Mouse (Mus musculus): ENCODE results near the gene Chsy1. TPM values are rescaled to one million over a fixed set of nuclear protein-coding genes. Genes with fewer than 3 reads are reported as not detected.
A peak's percentile ranks its signal among the peaks of the same experiment; 100 is the strongest.

Chsy1 gene
- polyA plus RNA-seq, 1 experiment from 2014 or later = 10.1 TPM

GRCm38 (mm10) chr7:66109855-66110635 is 730 bp downstream of the Chsy1 start:
- Histone ChIP-seq H3K27ac (peak overlapping the region; percentile 84), H3K4me1 (replicated peaks) (peaks cover 54% of the 10 kb centered on the region), H3K4me3 (replicated peaks) (peak overlapping the region; percentile 90), H3K27me3 (peaks cover 6% of the 10 kb centered on the region; the same call in 1 of the 2 replicates), H3K36me3 (no peaks in the 10 kb centered on the region), H3K4me2 (peak overlapping the region; percentile 97), H3K9me3 (replicated peaks) (no peaks in the 10 kb centered on the region), H3K9ac (peak overlapping the region; percentile 93)
- DNase-seq (peak; percentile 44), ATAC-seq (ENCODE audit: low read depth) (peak; percentile 48)
- WGBS (ENCODE audit: insufficient replicate concordance) = under 1% methylated on average over 71 of the region's 77 CpGs

GRCm38 (mm10) chr7:66110636-66111112 is 1.4 kb downstream of the Chsy1 start:
- H3K9me3 ChIP-seq (replicated peaks) = no peaks in the 10 kb centered on the region
- H3K4me3 ChIP-seq (replicated peaks) = peak overlapping the region; percentile 90
- peak overlapping the region; percentile 93 for H3K9ac ChIP-seq
- H3K36me3 ChIP-seq = no peaks in the 10 kb centered on the region
- peak overlapping the region; percentile 97 for H3K4me2 ChIP-seq
- H3K4me1 ChIP-seq (replicated peaks) = peaks cover 61% of the 10 kb centered on the region
- no peak for DNase-seq
- H3K27ac ChIP-seq = peak overlapping the region; percentile 84
- ATAC-seq (ENCODE audit: low read depth) = no peak
- WGBS (ENCODE audit: insufficient replicate concordance) = 9% methylated on average over 10 of the region's 10 CpGs
- H3K27me3 ChIP-seq = peaks cover 6% of the 10 kb centered on the region; the same call in 1 of the 2 replicates

GRCm38 (mm10) chr7:66111211-66111610 is 1.9 kb downstream of the Chsy1 start:
- Histone ChIP-seq H3K4me3 (replicated peaks) (peak overlapping the region; percentile 90), H3K9me3 (replicated peaks) (no peaks in the 10 kb centered on the region), H3K27me3 (peaks cover 6% of the 10 kb centered on the region; the same call in 1 of the 2 replicates), H3K4me1 (replicated peaks) (peaks cover 66% of the 10 kb centered on the region), H3K36me3 (no peaks in the 10 kb centered on the region), H3K27ac (peak overlapping the region; percentile 84), H3K9ac (peak overlapping the region; percentile 93), H3K4me2 (peak overlapping the region; percentile 97)
- ATAC-seq (ENCODE audit: low read depth) (no peak), DNase-seq (no peak)
- WGBS (ENCODE audit: insufficient replicate concordance) = 64% methylated on average over 10 of the region's 10 CpGs

- peak overlapping the region; percentile 61 for H3K9ac ChIP-seq
- peak overlapping the region; percentile 97 for H3K4me2 ChIP-seq
- peak overlapping the region; percentile 38 for H3K4me3 ChIP-seq (replicated peaks)
- DNase-seq (peak; percentile 73), ATAC-seq (ENCODE audit: low read depth) (peak; percentile 77)
- no peaks in the 10 kb centered on the region for H3K27me3 ChIP-seq
- peaks cover 83% of the 10 kb centered on the region for H3K4me1 ChIP-seq (replicated peaks)
- H3K36me3 ChIP-seq = peaks cover 11% of the 10 kb centered on the region; the same call in 1 of the 2 replicates
- WGBS (ENCODE audit: insufficient replicate concordance) = 21% methylated on average over 3 of the region's 3 CpGs
- H3K27ac ChIP-seq = peak overlapping the region; percentile 84
- H3K9me3 ChIP-seq (replicated peaks) = no peaks in the 10 kb centered on the region
Observed at GRCm38 (mm10) chr7:66113561-66113960, 4.2 kb downstream of the Chsy1 start.

GRCm38 (mm10) chr7:66115821-66116343 is 6.6 kb downstream of the Chsy1 start:
- H3K4me1 ChIP-seq (replicated peaks) = peaks cover 96% of the 10 kb centered on the region
- no peak for ATAC-seq (ENCODE audit: low read depth)
- H3K36me3 ChIP-seq = peaks cover 13% of the 10 kb centered on the region; the same call in 1 of the 2 replicates
- H3K27me3 ChIP-seq = no peaks in the 10 kb centered on the region
- 43% methylated on average over 11 of the region's 11 CpGs for WGBS (ENCODE audit: insufficient replicate concordance)
- peak overlapping the region; percentile 97 for H3K4me2 ChIP-seq
- H3K4me3 ChIP-seq (replicated peaks) = peak overlapping the region; percentile 1; the same call in 1 of the 2 replicates
- H3K9me3 ChIP-seq (replicated peaks) = no peaks in the 10 kb centered on the region
- DNase-seq = no peak
- H3K9ac ChIP-seq = peak overlapping the region; percentile 50; the same call in 1 of the 2 replicates
- H3K27ac ChIP-seq = peak overlapping the region; percentile 43

- H3K4me1 ChIP-seq (replicated peaks) = peaks cover 96% of the 10 kb centered on the region
- peaks cover 13% of the 10 kb centered on the region; the same call in 1 of the 2 replicates for H3K36me3 ChIP-seq
- 39% methylated on average over 8 of the region's 8 CpGs for WGBS (ENCODE audit: insufficient replicate concordance)
- no peak overlapping the region for H3K4me3 ChIP-seq (replicated peaks)
- H3K27ac ChIP-seq = peak overlapping the region; percentile 35; the same call in 1 of the 2 replicates
- H3K9ac ChIP-seq = 0 out of 2 replicates have a peak overlapping the region, but pooled peaks have one; percentile 26
- ATAC-seq (ENCODE audit: low read depth) (no peak), DNase-seq (no peak)
- no peaks in the 10 kb centered on the region for H3K9me3 ChIP-seq (replicated peaks)
- peak overlapping the region; percentile 97 for H3K4me2 ChIP-seq
- H3K27me3 ChIP-seq = no peaks in the 10 kb centered on the region
Observed at GRCm38 (mm10) chr7:66116906-66117482, 7.7 kb downstream of the Chsy1 start.

- Histone ChIP-seq H3K4me2 (no peak overlapping the region), H3K9me3 (replicated peaks) (no peaks in the 10 kb centered on the region), H3K27ac (peak overlapping the region; percentile 45; the same call in 1 of the 2 replicates), H3K4me3 (replicated peaks) (no peak overlapping the region), H3K4me1 (replicated peaks) (peaks cover 92% of the 10 kb centered on the region), H3K36me3 (peaks cover 13% of the 10 kb centered on the region; the same call in 1 of the 2 replicates), H3K27me3 (no peaks in the 10 kb centered on the region), H3K9ac (0 out of 2 replicates have a peak overlapping the region, but pooled peaks have one; percentile 16)
- ATAC-seq (ENCODE audit: low read depth) (no peak), DNase-seq (no peak)
- 51% methylated on average over 3 of the region's 3 CpGs for WGBS (ENCODE audit: insufficient replicate concordance)
Observed at GRCm38 (mm10) chr7:66118046-66118445, 8.7 kb downstream of the Chsy1 start.

- 82% methylated on average over 7 of the region's 7 CpGs for WGBS (ENCODE audit: insufficient replicate concordance)
- Histone ChIP-seq H3K9me3 (replicated peaks) (no peaks in the 10 kb centered on the region), H3K27ac (peak overlapping the region; percentile 45; the same call in 1 of the 2 replicates), H3K4me1 (replicated peaks) (peaks cover 85% of the 10 kb centered on the region), H3K4me3 (replicated peaks) (no peak overlapping the region), H3K4me2 (no peak overlapping the region), H3K36me3 (peaks cover 13% of the 10 kb centered on the region; the same call in 1 of the 2 replicates), H3K27me3 (no peaks in the 10 kb centered on the region), H3K9ac (peak overlapping the region; percentile 16; the same call in 1 of the 2 replicates)
- no peak for DNase-seq
- no peak for ATAC-seq (ENCODE audit: low read depth)
Observed at GRCm38 (mm10) chr7:66118796-66119195, 9.5 kb downstream of the Chsy1 start.

GRCm38 (mm10) chr7:66120139-66120538 is 10.8 kb downstream of the Chsy1 start:
- H3K4me3 ChIP-seq (replicated peaks) = no peak overlapping the region

GRCm38 (mm10) chr7:66120702-66121396 is 11.5 kb downstream of the Chsy1 start:
- 37% methylated on average over 7 of the region's 7 CpGs for WGBS (ENCODE audit: insufficient replicate concordance)
- peak overlapping the region; percentile 32; the same call in 1 of the 2 replicates for H3K27ac ChIP-seq
- no peak for ATAC-seq (ENCODE audit: low read depth)

More at GRCm38 (mm10) chr7:66120139-66120538, 10.8 kb downstream of the Chsy1 start:
- no peaks in the 10 kb centered on the region for H3K9me3 ChIP-seq (replicated peaks)
- H3K9ac ChIP-seq = no peak overlapping the region
- DNase-seq = no peak
- peak overlapping the region; percentile 5; the same call in 1 of the 2 replicates for H3K27ac ChIP-seq
- H3K36me3 ChIP-seq = peaks cover 23% of the 10 kb centered on the region
- H3K4me2 ChIP-seq = no peak overlapping the region
- H3K4me1 ChIP-seq (replicated peaks) = peaks cover 81% of the 10 kb centered on the region
- ATAC-seq (ENCODE audit: low read depth) = no peak
- H3K27me3 ChIP-seq = no peaks in the 10 kb centered on the region
- WGBS (ENCODE audit: insufficient replicate concordance) = 30% methylated on average over 1 of the region's 1 CpGs

More at GRCm38 (mm10) chr7:66120702-66121396, 11.5 kb downstream of the Chsy1 start:
- H3K9me3 ChIP-seq (replicated peaks) = no peaks in the 10 kb centered on the region
- no peak for DNase-seq
- no peak overlapping the region for H3K4me3 ChIP-seq (replicated peaks)
- H3K4me2 ChIP-seq = no peak overlapping the region
- peaks cover 74% of the 10 kb centered on the region for H3K4me1 ChIP-seq (replicated peaks)
- H3K27me3 ChIP-seq = no peaks in the 10 kb centered on the region
- H3K36me3 ChIP-seq = peaks cover 30% of the 10 kb centered on the region
- H3K9ac ChIP-seq = no peak overlapping the region
